Mouse (Mus musculus): Measurements from ENCODE around the gene Upf3a. TPM values are rescaled to one million over a fixed set of nuclear protein-coding genes. Genes with fewer than 3 reads are reported as not detected.
"Not testable (repeated sequence)": the region's sequence is repeated elsewhere in the genome, so short reads cannot be mapped to it uniquely, and the experiment has no call there.

The Upf3a gene
- polyA plus RNA-seq, 1 experiment from 2014 or later, result 28.0 TPM

GRCm38 (mm10) chr8:13828598-13829172, 43.3 kb downstream of the Upf3a start:
- Histone ChIP-seq H3K36me3 (ENCODE audit: control insufficient read depth, insufficient read depth, low read length) (no peaks in the 10 kb centered on the region), H3K9ac (ENCODE audit: low read length) (no peak overlapping the region), H3K4me1 (replicated peaks; ENCODE audit: control insufficient read depth, insufficient read depth) (no peaks in the 10 kb centered on the region), H3K4me2 (replicated peaks; ENCODE audit: low read depth) (no peak overlapping the region), H3K9me3 (ENCODE audit: control insufficient read depth, low read length) (no peaks in the 10 kb centered on the region), H3K27me3 (ENCODE audit: control insufficient read depth, insufficient read depth, low read length) (no peaks in the 10 kb centered on the region), H3K4me3 (ENCODE audit: low read depth, low read length) (no peak overlapping the region), H3K27ac (replicated peaks) (no peak overlapping the region)
- no peak for DNase-seq (ENCODE audit: low spot score)
- TF ChIP-seq EP300 (optimal IDR thresholded peaks at IDR 0.05) (no peak), CTCF (IDR thresholded peaks at IDR 0.05; ENCODE audit: low read depth) (no peak)
- no peak for ATAC-seq (ENCODE audit: low FRiP score, low TSS enrichment)
- WGBS, result 56% methylated on average over 7 of the region's 7 CpGs

DNA sequence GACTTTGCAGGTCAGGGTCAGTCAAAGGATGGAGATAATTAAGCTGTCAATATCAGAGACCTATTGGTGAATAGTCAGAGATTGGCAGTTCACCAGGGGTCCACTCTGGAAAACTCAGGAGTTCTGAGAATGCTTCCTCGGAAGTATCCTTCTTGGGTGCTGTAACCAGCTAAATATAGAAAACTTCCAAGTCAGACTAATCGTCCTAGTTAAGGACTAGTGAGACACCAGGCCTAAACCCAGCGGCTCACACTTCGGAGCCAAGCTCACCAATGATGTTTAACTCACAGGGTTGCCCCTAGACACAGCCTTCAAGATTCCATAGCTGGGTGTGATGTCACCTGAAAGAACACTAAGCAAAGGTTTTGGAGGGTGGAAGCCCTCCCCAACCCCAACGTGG, 52.9 kb downstream of the Upf3a start, which contains the start of gene AF366264:
Gene AF366264, minus strand, starts transcription at position 101 of the 400 bp plus-strand sequence.
- not testable (repeated sequence) for H3K4me3 ChIP-seq (ENCODE audit: low read depth, low read length); H3K4me1 ChIP-seq (replicated peaks; ENCODE audit: control insufficient read depth, insufficient read depth); H3K4me2 ChIP-seq (replicated peaks; ENCODE audit: low read depth); H3K27ac ChIP-seq (replicated peaks); DNase-seq (ENCODE audit: low spot score); H3K9ac ChIP-seq (ENCODE audit: low read length); ATAC-seq (ENCODE audit: low FRiP score, low TSS enrichment); H3K9me3 ChIP-seq (ENCODE audit: control insufficient read depth, low read length); H3K36me3 ChIP-seq (ENCODE audit: control insufficient read depth, insufficient read depth, low read length); H3K27me3 ChIP-seq (ENCODE audit: control insufficient read depth, insufficient read depth, low read length)
- WGBS, result 88% methylated on average over 5 of the region's 5 CpGs

GRCm38 (mm10) chr8:13843286-13843685, 57.9 kb downstream of the Upf3a start:
- not testable (repeated sequence) for H3K9me3 ChIP-seq (ENCODE audit: control insufficient read depth, low read length); H3K4me2 ChIP-seq (replicated peaks; ENCODE audit: low read depth); DNase-seq (ENCODE audit: low spot score); H3K9ac ChIP-seq (ENCODE audit: low read length); ATAC-seq (ENCODE audit: low FRiP score, low TSS enrichment); H3K27ac ChIP-seq (replicated peaks); H3K4me1 ChIP-seq (replicated peaks; ENCODE audit: control insufficient read depth, insufficient read depth); H3K4me3 ChIP-seq (ENCODE audit: low read depth, low read length); H3K36me3 ChIP-seq (ENCODE audit: control insufficient read depth, insufficient read depth, low read length); H3K27me3 ChIP-seq (ENCODE audit: control insufficient read depth, insufficient read depth, low read length)
- WGBS, result 86% methylated on average over 1 of the region's 1 CpGs

Other genes starting within 250 kb of the Upf3a start
- gene 1700029H14Rik, start 223.2 kb upstream of the Upf3a start, polyA plus RNA-seq (2015; fragmentation: Nextera tagmentation; extraction: Ambion mirVana), result not detected in 2 replicates
- gene Rasa3, start 108.0 kb upstream of the Upf3a start, polyA plus RNA-seq (2015; fragmentation: Nextera tagmentation; extraction: Ambion mirVana), result 12.0 and 12.4 TPM in 2 replicates
- gene Cfap97d2, start 79.7 kb upstream of the Upf3a start, polyA plus RNA-seq (2015; fragmentation: Nextera tagmentation; extraction: Ambion mirVana), result 0.13 and 0.17 TPM in 2 replicates
- gene Cdc16, start 27.9 kb upstream of the Upf3a start, polyA plus RNA-seq (2015; fragmentation: Nextera tagmentation; extraction: Ambion mirVana), result 64.4 and 64.7 TPM in 2 replicates
- gene AF366264, start 52.8 kb downstream of the Upf3a start, polyA plus RNA-seq (2015; fragmentation: Nextera tagmentation; extraction: Ambion mirVana), result not detected in 2 replicates
- 8.5 and 9.2 TPM in 2 replicates for gene Champ1, start 84.0 kb downstream of the Upf3a start, polyA plus RNA-seq (2015; fragmentation: Nextera tagmentation; extraction: Ambion mirVana)
- 19.8 and 25.4 TPM in 2 replicates for gene Coprs, start 104.7 kb downstream of the Upf3a start, polyA plus RNA-seq (2015; fragmentation: Nextera tagmentation; extraction: Ambion mirVana)

Data from stomach, postnatal 0 days (tissue).